Mouse (Mus musculus): Measurements from ENCODE around the gene Cacnb1. TPM values are rescaled to one million over a fixed set of nuclear protein-coding genes. Genes with fewer than 3 reads are reported as not detected.

Gene Cacnb1
- polyA plus RNA-seq, 1 experiment = 7.6 TPM

DNA sequence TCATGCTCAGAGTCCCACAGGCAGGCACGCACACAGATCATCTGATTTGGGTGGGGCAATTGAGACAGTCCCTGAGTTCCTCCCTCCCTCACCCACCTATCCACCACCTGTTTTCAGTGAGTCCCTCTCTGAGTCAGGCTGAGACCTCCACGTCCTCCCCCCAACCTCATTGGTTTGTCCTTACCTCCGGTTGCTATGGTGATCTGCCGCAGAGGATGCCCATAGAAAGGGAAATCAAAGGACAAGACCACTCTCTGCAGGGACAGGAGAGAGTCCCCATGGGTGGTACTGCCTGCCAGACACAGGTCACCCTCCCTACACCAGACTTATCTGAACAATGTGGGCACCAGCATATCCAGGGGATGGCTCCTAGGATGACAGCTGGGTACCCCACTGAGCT is 66.9 kb downstream of the Cacnb1 start:
- Histone ChIP-seq H3K4me3 (ENCODE audit: insufficient read depth, low read depth, low read length) (no peak overlapping the region), H3K36me3 (ENCODE audit: control insufficient read depth, insufficient read depth, low read length) (no peaks in the 10 kb centered on the region), H3K27me3 (replicated peaks; ENCODE audit: control insufficient read depth, insufficient read depth, low read length) (no peaks in the 10 kb centered on the region), H3K27ac (ENCODE audit: insufficient read depth, low read depth, low read length) (no peak overlapping the region), H3K4me1 (ENCODE audit: control insufficient read depth, insufficient read depth, low read length) (peaks cover 4% of the 10 kb centered on the region; the same call in 1 of the 2 replicates)
- no peak for TF ChIP-seq CTCF (conservative IDR thresholded peaks at IDR 0.05; ENCODE audit: insufficient read depth, insufficient read length, low read depth, low read length)
- no peak for TF ChIP-seq POLR2A (IDR thresholded peaks at IDR 0.05; ENCODE audit: low read depth, low read length)
- no peak for DNase-seq
- 89% methylated on average over 4 of the region's 4 CpGs for WGBS

DNA sequence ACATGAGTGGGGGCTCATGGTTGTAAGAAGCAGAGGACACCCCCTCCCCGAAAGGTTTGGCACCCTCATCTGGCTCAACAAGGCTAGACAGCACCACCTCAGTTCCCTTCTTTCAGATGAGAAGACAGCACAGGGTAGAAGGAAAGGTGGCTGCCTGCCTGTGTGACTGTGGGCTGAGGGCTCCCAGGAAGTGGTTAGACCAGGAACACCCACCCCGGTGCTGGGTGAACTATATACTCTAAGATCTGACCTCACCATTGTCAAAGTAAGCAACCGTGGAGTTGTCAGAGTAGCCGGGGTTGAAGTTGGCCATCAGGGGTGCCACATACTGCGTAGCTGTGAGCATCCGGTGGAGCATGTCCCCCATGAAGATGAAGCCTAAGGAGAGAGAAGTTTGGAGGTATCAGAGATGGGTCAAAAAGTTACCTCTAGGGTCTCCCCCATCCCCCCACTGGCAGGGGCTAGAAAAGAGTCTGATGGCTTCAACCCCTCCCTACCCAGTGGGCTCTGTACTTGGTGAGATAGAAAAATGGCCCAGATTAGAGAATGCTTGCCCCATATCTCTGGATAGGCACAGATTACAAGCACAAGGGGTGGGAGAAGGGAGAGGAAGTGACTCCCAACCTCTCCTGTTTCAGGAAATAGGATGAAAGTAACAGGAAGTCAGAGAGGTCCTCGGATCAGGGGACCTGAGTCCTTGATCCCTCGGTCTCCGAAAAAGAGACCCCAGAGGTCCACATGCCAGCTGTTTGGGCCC is 67.5 kb downstream of the Cacnb1 start:
- H3K27me3 ChIP-seq (replicated peaks; ENCODE audit: control insufficient read depth, insufficient read depth, low read length) = no peaks in the 10 kb centered on the region
- no peak for TF ChIP-seq CTCF (conservative IDR thresholded peaks at IDR 0.05; ENCODE audit: insufficient read depth, insufficient read length, low read depth, low read length)
- no peak for TF ChIP-seq POLR2A (IDR thresholded peaks at IDR 0.05; ENCODE audit: low read depth, low read length)
- peaks cover 4% of the 10 kb centered on the region; the same call in 1 of the 2 replicates for H3K4me1 ChIP-seq (ENCODE audit: control insufficient read depth, insufficient read depth, low read length)
- no peaks in the 10 kb centered on the region for H3K36me3 ChIP-seq (ENCODE audit: control insufficient read depth, insufficient read depth, low read length)
- DNase-seq = no peak
- no peak overlapping the region for H3K4me3 ChIP-seq (ENCODE audit: insufficient read depth, low read depth, low read length)
- H3K27ac ChIP-seq (ENCODE audit: insufficient read depth, low read depth, low read length) = no peak overlapping the region
- 85% methylated on average over 9 of the region's 9 CpGs for WGBS

DNA sequence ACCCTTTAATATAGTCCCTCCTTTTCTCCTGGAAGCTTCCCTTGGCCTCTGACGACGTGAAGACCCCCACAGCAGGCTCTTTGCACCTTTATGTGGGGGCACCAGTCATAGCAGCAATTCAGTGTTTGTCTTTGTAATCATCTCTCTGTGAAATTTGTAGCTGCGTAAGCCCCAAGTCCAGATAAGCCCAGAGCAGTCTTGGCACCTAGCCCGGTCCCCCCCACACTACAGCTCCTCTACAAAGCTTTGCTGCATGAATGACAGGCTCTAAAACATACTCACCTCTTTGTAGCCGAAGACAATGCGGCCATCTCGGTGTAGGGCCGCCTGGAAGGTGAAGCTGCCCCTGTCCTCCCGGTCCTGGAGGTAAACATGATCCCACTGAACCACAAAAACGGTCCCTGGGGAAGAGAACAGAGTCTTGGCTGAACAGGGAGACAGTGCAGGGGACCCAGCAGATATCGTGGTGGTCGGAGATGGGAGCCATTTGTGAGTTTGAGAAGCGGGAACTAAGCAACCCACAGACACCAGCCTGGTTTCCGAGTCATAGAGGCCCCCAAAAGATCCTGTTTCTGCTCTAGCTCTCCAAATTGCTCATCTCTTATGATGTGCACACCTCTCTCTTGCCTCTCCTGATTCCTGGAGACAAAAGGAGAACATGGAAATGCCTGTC is 68.2 kb downstream of the Cacnb1 start:
- no peaks in the 10 kb centered on the region for H3K27me3 ChIP-seq (replicated peaks; ENCODE audit: control insufficient read depth, insufficient read depth, low read length)
- no peak overlapping the region for H3K4me3 ChIP-seq (ENCODE audit: insufficient read depth, low read depth, low read length)
- TF ChIP-seq CTCF (conservative IDR thresholded peaks at IDR 0.05; ENCODE audit: insufficient read depth, insufficient read length, low read depth, low read length) (no peak), POLR2A (IDR thresholded peaks at IDR 0.05; ENCODE audit: low read depth, low read length) (no peak)
- no peak overlapping the region for H3K27ac ChIP-seq (ENCODE audit: insufficient read depth, low read depth, low read length)
- H3K36me3 ChIP-seq (ENCODE audit: control insufficient read depth, insufficient read depth, low read length) = no peaks in the 10 kb centered on the region
- peaks cover 4% of the 10 kb centered on the region; the same call in 1 of the 2 replicates for H3K4me1 ChIP-seq (ENCODE audit: control insufficient read depth, insufficient read depth, low read length)
- DNase-seq = no peak
- 73% methylated on average over 14 of the region's 14 CpGs for WGBS

DNA sequence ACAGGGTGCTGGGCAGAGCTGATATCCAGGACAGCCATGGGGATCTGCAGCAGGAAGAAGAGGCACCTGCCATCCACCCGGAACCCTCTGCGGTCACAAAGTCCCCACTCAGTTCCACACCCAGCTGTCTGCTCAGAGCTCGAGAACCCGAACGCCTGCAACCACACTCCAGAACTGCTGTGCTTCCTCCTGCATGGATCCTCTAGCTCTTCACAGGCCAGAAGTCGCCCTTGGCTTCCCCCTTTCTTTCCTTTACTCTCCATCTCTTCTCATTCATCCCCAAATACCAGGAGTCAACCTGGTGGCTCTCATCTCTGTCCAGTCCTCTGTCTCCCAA is 68.9 kb downstream of the Cacnb1 start:
- H3K4me1 ChIP-seq (ENCODE audit: control insufficient read depth, insufficient read depth, low read length) = peaks cover 4% of the 10 kb centered on the region; the same call in 1 of the 2 replicates
- no peaks in the 10 kb centered on the region for H3K36me3 ChIP-seq (ENCODE audit: control insufficient read depth, insufficient read depth, low read length)
- no peak overlapping the region for H3K27ac ChIP-seq (ENCODE audit: insufficient read depth, low read depth, low read length)
- no peak for DNase-seq
- H3K4me3 ChIP-seq (ENCODE audit: insufficient read depth, low read depth, low read length) = no peak overlapping the region
- WGBS = 96% methylated on average over 6 of the region's 6 CpGs
- H3K27me3 ChIP-seq (replicated peaks; ENCODE audit: control insufficient read depth, insufficient read depth, low read length) = no peaks in the 10 kb centered on the region
- TF ChIP-seq CTCF (conservative IDR thresholded peaks at IDR 0.05; ENCODE audit: insufficient read depth, insufficient read length, low read depth, low read length) (no peak), POLR2A (IDR thresholded peaks at IDR 0.05; ENCODE audit: low read depth, low read length) (no peak)

DNA sequence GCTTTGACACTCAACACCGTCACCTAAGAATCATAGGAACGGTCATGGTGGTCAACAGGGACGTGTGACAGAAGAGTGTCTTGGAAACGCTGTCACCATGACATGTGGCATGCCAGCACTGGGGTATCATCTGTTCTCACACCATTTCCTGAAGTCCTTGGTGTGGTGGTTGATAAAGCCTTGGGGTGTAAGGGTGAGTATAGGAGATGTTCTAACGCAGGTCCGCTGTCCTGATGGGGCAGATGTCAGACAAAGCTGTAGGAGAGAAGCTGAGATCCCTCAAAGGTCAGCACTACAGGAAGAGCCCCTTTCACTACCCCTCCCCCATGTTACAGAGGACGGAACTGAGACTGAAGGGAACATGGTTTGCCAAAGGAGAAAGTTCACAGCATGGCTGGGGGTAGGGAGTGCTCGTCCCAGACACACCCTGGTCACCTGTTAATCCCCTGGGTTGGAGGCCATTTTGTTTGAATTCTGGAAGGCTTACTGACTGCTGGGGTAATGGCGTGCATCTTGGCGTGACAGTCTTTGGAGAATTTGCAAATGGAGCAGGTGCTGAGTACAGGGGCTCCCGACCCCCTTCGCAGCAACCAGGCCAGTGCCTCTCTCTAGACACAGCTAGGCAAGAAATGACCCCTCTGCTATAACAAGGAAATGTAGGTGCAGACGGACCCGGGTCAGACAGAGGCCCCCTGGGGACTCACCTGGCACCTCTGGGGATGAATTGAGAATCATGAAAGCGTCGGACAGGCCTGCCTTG is 69.5 kb downstream of the Cacnb1 start:
- TF ChIP-seq POLR2A (IDR thresholded peaks at IDR 0.05; ENCODE audit: low read depth, low read length) (no peak), CTCF (conservative IDR thresholded peaks at IDR 0.05; ENCODE audit: insufficient read depth, insufficient read length, low read depth, low read length) (no peak)
- peaks cover 4% of the 10 kb centered on the region; the same call in 1 of the 2 replicates for H3K4me1 ChIP-seq (ENCODE audit: control insufficient read depth, insufficient read depth, low read length)
- H3K4me3 ChIP-seq (ENCODE audit: insufficient read depth, low read depth, low read length) = no peak overlapping the region
- 76% methylated on average over 16 of the region's 16 CpGs for WGBS
- no peaks in the 10 kb centered on the region for H3K27me3 ChIP-seq (replicated peaks; ENCODE audit: control insufficient read depth, insufficient read depth, low read length)
- DNase-seq = no peak
- H3K27ac ChIP-seq (ENCODE audit: insufficient read depth, low read depth, low read length) = no peak overlapping the region
- H3K36me3 ChIP-seq (ENCODE audit: control insufficient read depth, insufficient read depth, low read length) = no peaks in the 10 kb centered on the region

DNA sequence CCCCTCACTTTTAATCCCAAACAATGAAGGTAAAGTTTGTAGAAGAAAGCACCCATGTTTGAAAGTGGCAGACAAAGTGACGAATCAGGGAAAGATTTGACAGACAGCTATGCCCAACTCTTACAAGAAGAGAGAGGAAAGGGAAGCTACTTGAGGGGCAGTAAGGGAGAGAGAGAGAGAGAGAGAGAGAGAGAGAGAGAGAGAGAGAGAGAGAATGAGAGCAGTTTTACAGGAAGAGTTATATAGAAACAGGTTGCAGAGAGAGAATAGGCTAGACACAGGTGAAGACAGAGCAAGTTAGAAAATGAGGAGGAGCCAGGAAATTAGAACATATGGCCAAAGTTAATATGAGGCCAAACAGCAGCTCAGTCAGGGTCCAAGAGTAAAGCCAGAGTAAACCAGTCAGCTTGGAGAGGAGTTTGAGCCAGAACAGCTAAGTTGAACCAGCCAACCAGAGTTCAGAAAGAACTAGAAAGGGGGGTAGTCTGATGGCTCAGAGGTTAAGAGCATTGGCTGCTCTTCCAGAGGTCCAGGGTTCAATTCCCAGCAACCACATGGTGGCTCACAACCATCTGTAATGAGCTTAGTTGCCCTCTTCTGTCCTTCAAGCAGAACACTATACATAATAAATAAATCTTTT is 70.3 kb downstream of the Cacnb1 start:
- peaks cover 4% of the 10 kb centered on the region; the same call in 1 of the 2 replicates for H3K4me1 ChIP-seq (ENCODE audit: control insufficient read depth, insufficient read depth, low read length)
- no peaks in the 10 kb centered on the region for H3K27me3 ChIP-seq (replicated peaks; ENCODE audit: control insufficient read depth, insufficient read depth, low read length)
- 93% methylated on average over 1 of the region's 1 CpGs for WGBS
- H3K27ac ChIP-seq (ENCODE audit: insufficient read depth, low read depth, low read length) = no peak overlapping the region
- H3K36me3 ChIP-seq (ENCODE audit: control insufficient read depth, insufficient read depth, low read length) = no peaks in the 10 kb centered on the region
- H3K4me3 ChIP-seq (ENCODE audit: insufficient read depth, low read depth, low read length) = no peak overlapping the region
- DNase-seq = no peak
- no peak for TF ChIP-seq CTCF (conservative IDR thresholded peaks at IDR 0.05; ENCODE audit: insufficient read depth, insufficient read length, low read depth, low read length)
- TF ChIP-seq POLR2A (IDR thresholded peaks at IDR 0.05; ENCODE audit: low read depth, low read length) = no peak

Other genes with a start within 250 kb of the Cacnb1 start
- not detected in 2 replicates for gene 1700001P01Rik, start 247.1 kb downstream of the Cacnb1 start, polyA plus RNA-seq (2012; rRNA removed)
- gene Rpl23, start 240.6 kb downstream of the Cacnb1 start, polyA plus RNA-seq (2012; rRNA removed) = 118 and 181 TPM in 2 replicates
- 106 and 110 TPM in 2 replicates for gene Lasp1, start 224.0 kb downstream of the Cacnb1 start, polyA plus RNA-seq (2012; rRNA removed)
- gene B230217C12Rik, start 182.3 kb downstream of the Cacnb1 start, polyA plus RNA-seq (2012; rRNA removed) = 2.0 TPM in 2 replicates
- 0.33 and 0.39 TPM in 2 replicates for gene Fbxo47, start 138.9 kb downstream of the Cacnb1 start, polyA plus RNA-seq (2012; rRNA removed)
- gene Plxdc1, start 36.6 kb downstream of the Cacnb1 start, polyA plus RNA-seq (2012; rRNA removed) = 1.0 TPM in 2 replicates
- gene Arl5c, start 26.9 kb downstream of the Cacnb1 start, polyA plus RNA-seq (2012; rRNA removed) = 0.75 and 2.8 TPM in 2 replicates
- gene Rpl19, start 3.7 kb upstream of the Cacnb1 start, polyA plus RNA-seq (2012; rRNA removed) = 503 and 653 TPM in 2 replicates
- 0.05 and 0.42 TPM in 2 replicates for gene Stac2, start 30.4 kb upstream of the Cacnb1 start, polyA plus RNA-seq (2012; rRNA removed)
- gene Fbxl20, start 127.4 kb upstream of the Cacnb1 start, polyA plus RNA-seq (2012; rRNA removed) = 15.3 and 17.4 TPM in 2 replicates
- gene Med1, start 170.3 kb upstream of the Cacnb1 start, polyA plus RNA-seq (2012; rRNA removed) = 11.8 and 13.0 TPM in 2 replicates
- gene Cdk12, start 180.0 kb upstream of the Cacnb1 start, polyA plus RNA-seq (2012; rRNA removed) = 11.4 and 12.0 TPM in 2 replicates

All from kidney, adult 2 months (tissue).